Mouse (Mus musculus) G1E (cell line): Measurements from ENCODE around the gene Sprr3.

Source experiments
- CTCF ChIP-seq: IDR thresholded peaks from 2 replicates; pipeline ENCODE4 v1.5.1; 2012; ENCODE audit warnings: low read depth, low read length, inconsistent platforms, mixed read lengths
- TAL1 ChIP-seq: conservative IDR thresholded peaks from 2 replicates; pipeline ENCODE4 v1.6.1; 2012; ENCODE audit warnings: low read depth, low read length, inconsistent platforms, mixed read lengths

DNA sequence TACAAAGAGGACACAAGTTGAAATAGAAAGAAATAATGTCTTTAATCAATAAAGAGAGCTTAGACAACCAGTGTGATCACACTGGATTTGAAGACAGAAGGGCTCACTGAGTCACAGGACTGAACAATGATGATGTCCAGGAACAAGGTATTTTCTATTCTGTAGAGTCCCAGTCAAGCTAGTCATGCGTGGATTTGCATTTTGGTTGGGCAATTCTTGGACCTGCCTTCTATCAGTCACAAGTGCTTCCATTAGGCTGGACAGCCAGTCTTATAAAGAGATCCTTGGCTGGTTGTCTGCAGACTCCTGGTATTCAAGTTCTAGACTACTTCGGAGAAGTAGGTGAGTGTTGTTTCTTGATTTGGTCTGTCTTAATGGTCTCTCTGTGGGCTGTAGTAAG lies 50.8 kb downstream of the Sprr3 start, which contains the start of gene Sprr2i:
- no peak for TF ChIP-seq CTCF
- TF ChIP-seq TAL1 = no peak
